Mouse (Mus musculus) embryonic fibroblast, embryonic 13.5 days (primary cell): ENCODE data around the gene Ugt1a9.

ENCODE experiments used
- CTCF ChIP-seq: IDR thresholded peaks from 2 replicates; pipeline ENCODE4 v1.5.1; 2011; ENCODE audit warnings: mild to moderate bottlenecking, control low read depth, low read length, moderate library complexity, borderline replicate concordance; ENCODE audit not compliant: insufficient read depth
- POLR2A ChIP-seq: IDR thresholded peaks from 2 replicates; pipeline ENCODE4 v1.6.1; 2011; ENCODE audit warnings: low read depth, mild to moderate bottlenecking, control low read depth, low read length, moderate library complexity

- TF ChIP-seq CTCF (no peak), POLR2A (no peak)
Observed at GRCm38 (mm10) chr1:88245881-88246280, 175.3 kb downstream of the Ugt1a9 start.
